Mouse (Mus musculus) midbrain, embryonic 14.5 days (tissue): ENCODE results near the gene Cgas. TPM values are rescaled to one million over a fixed set of nuclear protein-coding genes. Genes with fewer than 3 reads are reported as not detected.
A peak's percentile ranks its signal among the peaks of the same experiment; 100 is the strongest.
"Not testable (repeated sequence)": the region's sequence is repeated elsewhere in the genome, so short reads cannot be mapped to it uniquely, and the experiment has no call there.

Experiments used
- ATAC-seq: fragments of 200-750 bp; cut with Nextera tagmentation; 2 replicates; pipeline ENCODE4 v1.8.0; 2017; ENCODE audit warnings: moderate number of reproducible peaks, moderate library complexity; ENCODE audit not compliant: low FRiP score, low TSS enrichment
- DNase-seq: peaks from one replicate; pipeline ENCODE4 v3.0.0-alpha.2; 2015
- H3K27ac ChIP-seq: fragments of 300-500 bp; sonication (generic); replicated peaks from 2 replicates; pipeline ENCODE4 v1.5.1; 2014; ENCODE audit warnings: mild to moderate bottlenecking, low read depth, low read length, moderate library complexity
- H3K27me3 ChIP-seq: fragments of 300-500 bp; sonication (generic); 2 replicates; pipeline ENCODE4 v1.6.1; 2014; ENCODE audit warnings: low read length, control low read depth, mixed read lengths; ENCODE audit not compliant: control insufficient read depth, insufficient read depth
- H3K36me3 ChIP-seq: fragments of 300-500 bp; sonication (generic); 2 replicates; pipeline ENCODE4 v1.6.1; 2014; ENCODE audit warnings: low read length, control low read depth; ENCODE audit not compliant: control insufficient read depth, insufficient read depth
- H3K4me1 ChIP-seq: fragments of 300-500 bp; sonication (generic); 2 replicates; pipeline ENCODE4 v1.6.1; 2014; ENCODE audit warnings: mild to moderate bottlenecking, antibody characterized with exemption, low read length, control low read depth; ENCODE audit not compliant: control insufficient read depth, insufficient read depth
- H3K4me2 ChIP-seq: fragments of 300-500 bp; sonication (generic); 2 replicates; pipeline ENCODE4 v1.6.1; 2014; ENCODE audit warnings: mild to moderate bottlenecking, low read length, moderate library complexity
- H3K4me3 ChIP-seq: fragments of 300-500 bp; sonication (generic); replicated peaks from 2 replicates; pipeline ENCODE4 v1.5.1; 2014; ENCODE audit warnings: low read depth, low read length
- H3K9ac ChIP-seq: fragments of 300-500 bp; sonication (generic); replicated peaks from 2 replicates; pipeline ENCODE4 v1.6.1; 2014; ENCODE audit warnings: mild to moderate bottlenecking, low read length, moderate library complexity
- H3K9me3 ChIP-seq: fragments of 300-500 bp; sonication (generic); 2 replicates; pipeline ENCODE4 v1.6.1; 2016; ENCODE audit warnings: low read length, control low read depth, mixed read lengths; ENCODE audit not compliant: control insufficient read depth
- WGBS: fragments of 180-500 bp; shearing (Covaris S2); extraction: QIAGEN DNeasy Blood & Tissue Kit; methylation state at CpG from one replicate; pipeline ENCODE4 v1.1.7; 2014; 5-methylcytosine and 5-hydroxymethylcytosine counted together
- polyA plus RNA-seq: library from polyadenylated mRNA; unstranded; fragments of >200 nt; fragmentation: Nextera tagmentation; extraction: Ambion mirVana; gene quantifications from 2 replicates; pipeline ENCODE4 v1.2.1, GENCODE M21; 2014

The Cgas gene
- polyA plus RNA-seq, 1 experiment from 2014 or later = 0.58 TPM

DNA sequence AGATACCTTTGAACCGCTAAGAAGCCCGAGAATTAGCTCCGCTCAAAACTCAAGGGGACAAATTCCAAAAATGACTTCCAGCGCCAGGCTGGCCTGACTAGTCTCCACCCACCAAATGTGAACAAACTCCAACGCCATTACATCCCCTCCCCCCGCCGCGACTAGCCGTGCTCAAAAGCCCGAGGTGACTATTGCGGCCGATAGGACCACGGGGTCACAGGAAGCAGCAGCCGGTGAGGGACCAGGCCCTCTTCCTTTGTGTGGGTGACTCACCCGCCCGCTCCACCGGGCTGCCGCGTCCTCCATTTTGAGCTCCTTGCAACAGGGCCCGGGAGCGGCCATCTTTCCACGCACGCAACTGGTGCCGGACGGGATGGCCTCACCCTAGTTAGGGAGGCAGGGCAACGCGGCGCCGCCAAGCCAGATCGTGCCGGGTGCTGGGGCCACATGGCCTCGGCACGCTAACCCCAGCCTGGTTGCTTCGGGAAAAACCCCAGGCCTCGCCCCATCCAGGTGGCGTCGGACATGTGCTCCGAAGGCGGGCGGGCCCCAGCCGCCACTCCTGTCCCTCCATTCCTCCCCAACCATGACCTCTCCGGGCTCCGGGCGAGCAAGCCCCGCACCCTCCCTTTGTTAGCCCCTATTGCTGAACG, 37.8 kb upstream of the Cgas start:
- Histone ChIP-seq H3K27me3 (no peaks in the 10 kb centered on the region), H3K9ac (peak overlapping the region; percentile 99), H3K4me1 (peaks cover 20% of the 10 kb centered on the region; the same call in 1 of the 2 replicates), H3K9me3 (no peaks in the 10 kb centered on the region), H3K36me3 (peaks cover 38% of the 10 kb centered on the region), H3K4me2 (peak overlapping the region; percentile 64), H3K27ac (peak overlapping the region; percentile 93), H3K4me3 (peak overlapping the region; percentile 96)
- DNase-seq = peak; percentile 83
- under 1% methylated on average over 46 of the region's 46 CpGs for WGBS
- peak; percentile 43 for ATAC-seq

DNA sequence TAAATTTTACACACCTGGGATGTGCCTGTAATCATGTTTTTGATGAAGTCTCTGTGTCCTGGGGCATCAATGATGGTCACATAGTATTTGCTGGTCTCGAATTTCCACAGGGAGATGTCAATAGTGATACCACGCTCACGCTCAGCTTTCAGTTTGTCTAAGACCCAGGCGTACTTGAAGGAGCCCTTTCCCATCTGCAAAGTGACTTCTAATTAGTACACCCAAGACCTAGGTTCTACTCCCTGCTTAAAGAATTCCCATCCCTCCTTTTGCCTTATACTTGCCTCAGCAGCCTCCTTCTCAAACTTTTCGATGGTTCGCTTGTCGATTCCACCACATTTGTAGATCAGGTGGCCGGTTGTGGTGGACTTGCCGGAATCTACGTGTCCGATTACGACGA, 37.2 kb upstream of the Cgas start:
- not testable (repeated sequence) for DNase-seq
- H3K4me2 ChIP-seq = peak overlapping the region; percentile 64
- WGBS = under 1% methylated on average over 13 of the region's 13 CpGs

DNA sequence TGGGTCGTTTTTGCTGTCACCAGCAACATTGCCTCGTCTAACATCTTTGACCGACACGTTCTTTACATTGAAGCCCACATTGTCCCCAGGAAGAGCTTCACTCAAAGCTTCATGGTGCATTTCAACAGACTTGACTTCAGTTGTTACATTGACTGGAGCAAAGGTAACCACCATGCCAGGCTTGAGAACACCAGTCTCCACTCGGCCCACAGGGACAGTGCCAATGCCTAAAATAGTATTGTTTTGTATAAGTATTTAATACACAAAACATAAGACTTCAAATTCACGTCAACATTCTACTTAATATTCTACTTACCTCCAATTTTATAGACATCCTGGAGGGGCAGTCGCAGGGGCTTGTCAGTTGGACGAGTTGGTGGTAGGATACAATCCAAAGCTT, 36.3 kb upstream of the Cgas start:
- ATAC-seq, H3K9me3 ChIP-seq, H3K27ac ChIP-seq, H3K27me3 ChIP-seq, DNase-seq: not testable (repeated sequence)
- Histone ChIP-seq H3K4me1 (peaks cover 20% of the 10 kb centered on the region; the same call in 1 of the 2 replicates), H3K4me2 (peak overlapping the region; percentile 64), H3K9ac (peak overlapping the region; percentile 29; the same call in 1 of the 2 replicates), H3K4me3 (peak overlapping the region; percentile 96), H3K36me3 (peaks cover 49% of the 10 kb centered on the region)
- WGBS = 25% methylated on average over 8 of the region's 8 CpGs

More for the DNA sequence above, 37.2 kb upstream of the Cgas start:
- Histone ChIP-seq H3K9ac (peak overlapping the region; percentile 99), H3K27ac (peak overlapping the region; percentile 93), H3K36me3 (peaks cover 41% of the 10 kb centered on the region), H3K4me1 (peaks cover 20% of the 10 kb centered on the region; the same call in 1 of the 2 replicates), H3K4me3 (peak overlapping the region; percentile 96)
- not testable (repeated sequence) for H3K27me3 ChIP-seq, ATAC-seq, H3K9me3 ChIP-seq

DNA sequence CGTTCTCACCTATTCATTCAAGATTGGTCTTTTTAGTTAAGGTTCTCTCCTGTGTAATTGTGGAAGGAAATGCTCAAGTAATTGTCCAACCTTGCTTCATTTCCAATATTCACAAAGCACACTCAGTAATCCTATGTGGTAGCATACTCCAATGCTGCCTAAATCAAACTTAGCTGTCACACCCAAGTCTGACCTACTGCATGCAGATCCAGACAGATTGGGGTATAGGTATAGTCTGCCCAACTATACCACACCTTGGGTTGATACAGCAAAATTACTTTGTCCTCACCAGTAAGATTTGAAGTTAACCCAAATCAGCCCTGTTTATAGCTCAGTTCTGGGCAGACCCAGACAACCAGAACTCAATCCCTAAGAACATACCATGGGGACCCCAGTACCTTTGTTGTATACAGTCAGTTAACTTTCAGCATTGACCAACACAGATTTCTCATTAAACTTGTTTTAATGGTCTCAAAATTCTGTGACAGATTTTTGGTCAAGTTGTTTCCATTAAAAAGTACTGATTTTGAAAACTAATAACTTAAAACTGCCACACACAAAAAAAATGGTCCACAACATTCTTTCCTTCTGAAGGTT, 35.1 kb upstream of the Cgas start:
- not testable (repeated sequence) for H3K27ac ChIP-seq, H3K27me3 ChIP-seq, ATAC-seq, H3K9me3 ChIP-seq, H3K9ac ChIP-seq, DNase-seq, H3K4me3 ChIP-seq
- peak overlapping the region; percentile 21; the same call in 1 of the 2 replicates for H3K4me2 ChIP-seq
- 70% methylated on average over 1 of the region's 1 CpGs for WGBS
- peaks cover 20% of the 10 kb centered on the region; the same call in 1 of the 2 replicates for H3K4me1 ChIP-seq
- peaks cover 61% of the 10 kb centered on the region for H3K36me3 ChIP-seq

DNA sequence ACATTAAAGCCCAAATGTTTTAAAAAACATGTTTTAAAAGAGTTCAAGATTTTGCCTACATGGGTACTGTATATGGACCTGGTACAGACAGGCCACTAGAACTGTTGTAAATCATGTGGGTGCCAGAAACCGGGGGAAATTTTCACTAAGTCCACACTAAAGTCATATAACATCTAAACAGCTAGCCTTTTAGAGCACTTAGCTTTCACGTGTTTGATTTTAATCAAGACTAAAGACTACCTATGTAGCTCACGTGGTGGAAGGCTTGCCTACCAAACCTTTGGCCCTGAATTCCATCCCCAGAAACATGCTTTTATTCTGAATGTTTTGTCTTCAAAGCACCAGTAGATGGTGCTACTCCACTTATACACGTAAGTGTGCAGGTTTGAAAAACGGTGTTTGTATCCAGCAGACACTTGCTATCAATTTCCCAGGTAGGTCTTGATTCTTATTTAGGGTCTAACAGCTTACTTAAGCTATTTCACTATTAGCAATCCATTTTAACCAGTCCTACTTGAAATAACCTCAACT, 34.0 kb upstream of the Cgas start:
- WGBS = 5% methylated on average over 5 of the region's 5 CpGs
- H3K4me1 ChIP-seq = peaks cover 11% of the 10 kb centered on the region; the same call in 1 of the 2 replicates
- peak overlapping the region; percentile 21; the same call in 1 of the 2 replicates for H3K4me2 ChIP-seq
- DNase-seq (peak; percentile 78), ATAC-seq (no peak)
- no peak overlapping the region for H3K27ac ChIP-seq
- H3K27me3 ChIP-seq = no peaks in the 10 kb centered on the region
- 0 out of 2 replicates have a peak overlapping the region, but pooled peaks have one; percentile 12 for H3K9ac ChIP-seq
- H3K36me3 ChIP-seq = peaks cover 67% of the 10 kb centered on the region
- no peak overlapping the region for H3K4me3 ChIP-seq
- H3K9me3 ChIP-seq = no peaks in the 10 kb centered on the region

DNA sequence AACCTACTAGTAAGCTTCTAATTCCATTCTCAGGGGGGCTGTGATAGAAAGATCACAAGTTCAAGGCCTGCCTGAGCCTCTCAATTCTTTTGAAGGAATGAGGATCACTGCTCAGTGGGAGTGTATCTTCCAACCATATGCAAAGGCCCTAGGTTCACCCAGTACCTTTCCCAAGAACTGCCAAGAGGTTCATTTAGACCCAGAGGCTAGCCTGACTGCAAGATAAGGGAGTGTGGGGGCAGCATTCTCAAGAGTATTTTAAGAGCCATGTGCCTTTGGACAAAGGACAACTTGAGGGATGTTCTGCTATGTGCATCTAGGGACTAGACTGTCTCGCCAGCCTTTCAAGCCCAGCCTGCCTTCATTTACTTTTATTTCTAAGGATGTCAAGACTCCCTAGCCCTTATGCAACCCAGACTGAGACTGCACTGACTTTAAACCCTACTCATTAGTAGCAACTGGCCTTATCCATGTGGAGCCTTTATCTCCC, 33.5 kb upstream of the Cgas start:
- no peaks in the 10 kb centered on the region for H3K9me3 ChIP-seq
- WGBS = 10% methylated on average over 1 of the region's 1 CpGs
- H3K36me3 ChIP-seq = peaks cover 71% of the 10 kb centered on the region
- ATAC-seq (no peak), DNase-seq (peak; percentile 28)
- H3K4me1 ChIP-seq = peaks cover 11% of the 10 kb centered on the region; the same call in 1 of the 2 replicates
- no peak overlapping the region for H3K4me2 ChIP-seq
- no peaks in the 10 kb centered on the region for H3K27me3 ChIP-seq
- H3K27ac ChIP-seq = no peak overlapping the region
- H3K4me3 ChIP-seq = no peak overlapping the region
- H3K9ac ChIP-seq = no peak overlapping the region

DNA sequence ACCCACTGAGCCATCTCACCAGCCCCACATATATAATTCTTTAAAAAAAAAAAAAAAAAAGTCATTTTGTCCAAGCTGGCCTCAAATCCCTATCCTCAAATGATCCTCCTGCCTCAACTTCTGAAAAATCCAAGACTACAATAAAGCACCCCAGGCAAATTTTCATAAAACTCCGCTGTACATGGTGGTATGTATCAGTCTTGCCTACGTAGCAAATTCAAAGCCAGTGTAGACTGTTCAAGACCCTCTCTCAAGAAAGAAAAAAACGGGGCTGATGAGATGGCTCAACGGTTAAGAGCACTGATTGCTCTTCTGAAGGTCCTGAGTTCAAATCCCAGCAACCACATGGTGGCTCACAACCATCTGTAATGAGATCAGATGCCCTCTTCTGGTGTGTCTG, 32.8 kb upstream of the Cgas start:
- peak; percentile 35 for DNase-seq
- Histone ChIP-seq H3K9me3 (no peaks in the 10 kb centered on the region), H3K4me1 (peaks cover 11% of the 10 kb centered on the region; the same call in 1 of the 2 replicates), H3K4me2 (no peak overlapping the region), H3K27ac (no peak overlapping the region), H3K27me3 (no peaks in the 10 kb centered on the region), H3K36me3 (peaks cover 72% of the 10 kb centered on the region), H3K9ac (no peak overlapping the region), H3K4me3 (no peak overlapping the region)
- no peak for ATAC-seq
- WGBS = 87% methylated on average over 4 of the region's 4 CpGs

DNA sequence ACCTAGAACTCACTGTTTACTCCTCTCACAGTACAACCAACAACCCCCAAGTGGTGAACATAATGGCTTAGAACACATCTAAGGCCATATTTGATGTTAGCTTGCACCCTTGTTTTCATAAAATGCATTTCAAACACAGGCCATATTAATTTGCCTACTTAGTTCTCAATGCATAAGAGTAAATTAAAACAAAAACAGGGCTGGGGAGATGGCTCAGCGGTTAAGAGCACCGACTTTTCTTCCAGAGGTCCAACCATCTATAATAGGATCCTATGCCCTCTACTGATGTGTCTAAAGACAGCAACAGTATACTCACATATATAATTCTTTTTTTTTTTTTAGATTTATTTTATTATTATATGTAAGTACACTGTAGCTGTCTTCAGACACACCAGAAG, 32.3 kb upstream of the Cgas start:
- peaks cover 77% of the 10 kb centered on the region for H3K36me3 ChIP-seq
- DNase-seq (no peak), ATAC-seq (no peak)
- no peak overlapping the region for H3K9ac ChIP-seq
- H3K27me3 ChIP-seq = no peaks in the 10 kb centered on the region
- no peak overlapping the region for H3K27ac ChIP-seq
- WGBS = 89% methylated on average over 2 of the region's 2 CpGs
- H3K4me3 ChIP-seq = no peak overlapping the region
- no peaks in the 10 kb centered on the region for H3K9me3 ChIP-seq
- no peak overlapping the region for H3K4me2 ChIP-seq
- H3K4me1 ChIP-seq = peaks cover 11% of the 10 kb centered on the region; the same call in 1 of the 2 replicates
